Comparison of ENCODE assay signal across 30 mouse cellular contexts in genomic region chr1:92050566-92050965, GRCm38 (mm10).
DNase-seq lines count a peak whose midpoint lies in the region; ATAC-seq and TF ChIP-seq lines count a peak whose summit lies in the region.
"Had no signal": no experiment of that assay in that cellular context is flagged by ENCODE, and none has a peak within 500 bp of the region (broad histone marks: within the 10 kb centered on the region; RNA-seq: fewer than 3 reads in every experiment).

No protein-coding gene starts in this region.

- no peak for TF ChIP-seq CTCF in gastrocnemius, adult 2 months (IDR thresholded peaks at IDR 0.05)

- H3K4me2 ChIP-seq in midbrain, embryonic 13.5 days (replicated peaks), result no peak overlapping the region
- H3K4me2 ChIP-seq: embryonic facial prominence, embryonic 15.5 days; forebrain, embryonic 12.5 days; heart, embryonic 15.5 days; limb, embryonic 15.5 days; liver, embryonic 13.5 days had no signal

- H3K4me3 ChIP-seq in gastrocnemius, adult 2 months, result no peak overlapping the region
- no peak overlapping the region for H3K4me3 ChIP-seq in midbrain, embryonic 13.5 days (replicated peaks)
- no peak overlapping the region for H3K4me3 ChIP-seq in midbrain, embryonic 10.5 days
- H3K4me3 ChIP-seq: embryonic facial prominence, embryonic 15.5 days; forebrain, embryonic 12.5 days; heart, embryonic 15.5 days; limb, embryonic 10.5 days; limb, embryonic 15.5 days; liver, embryonic 13.5 days had no signal

- H3K27ac ChIP-seq in gastrocnemius, adult 2 months, result peak overlapping the region; percentile 59
- H3K27ac ChIP-seq in midbrain, embryonic 13.5 days, result 0 out of 2 replicates have a peak overlapping the region, but pooled peaks have one; percentile 3
- no peak overlapping the region for H3K27ac ChIP-seq in midbrain, embryonic 10.5 days (replicated peaks)
- H3K27ac ChIP-seq: embryonic facial prominence, embryonic 15.5 days; forebrain, embryonic 12.5 days; heart, embryonic 15.5 days; limb, embryonic 10.5 days; limb, embryonic 15.5 days; liver, embryonic 13.5 days; macrophage had no signal

- H3K4me1 ChIP-seq in midbrain, embryonic 13.5 days (replicated peaks), result peaks cover 20% of the 10 kb centered on the region
- H3K4me1 ChIP-seq in midbrain, embryonic 10.5 days, result peaks cover 30% of the 10 kb centered on the region
- H3K4me1 ChIP-seq: limb, embryonic 15.5 days had no signal

- no peak overlapping the region for H3K9ac ChIP-seq in midbrain, embryonic 13.5 days (replicated peaks)
- H3K9ac ChIP-seq: embryonic facial prominence, embryonic 15.5 days; forebrain, embryonic 12.5 days; forebrain, postnatal 0 days; heart, embryonic 15.5 days; limb, embryonic 15.5 days; liver, embryonic 13.5 days had no signal

- H3K36me3 ChIP-seq in midbrain, embryonic 13.5 days, result no peaks in the 10 kb centered on the region
- 0 out of 2 replicates have a peak, but pooled peaks cover 3% of the 10 kb centered on the region for H3K36me3 ChIP-seq in midbrain, embryonic 10.5 days
- H3K36me3 ChIP-seq: embryonic facial prominence, embryonic 15.5 days; forebrain, embryonic 12.5 days; heart, embryonic 15.5 days; limb, embryonic 10.5 days; limb, embryonic 15.5 days; liver, embryonic 13.5 days had no signal

- no peak for ATAC-seq in midbrain, embryonic 13.5 days
- ATAC-seq: forebrain, postnatal 0 days; hindbrain, embryonic 16.5 days; lung, postnatal 0 days had no signal

- H3K27me3 ChIP-seq in midbrain, embryonic 13.5 days, result no peaks in the 10 kb centered on the region
- H3K27me3 ChIP-seq in midbrain, embryonic 10.5 days (ENCODE audit: low read depth, poor library complexity, severe bottlenecking), result no peaks in the 10 kb centered on the region
- H3K27me3 ChIP-seq: CH12.LX; embryonic facial prominence, embryonic 15.5 days; forebrain, embryonic 12.5 days; heart, embryonic 15.5 days; limb, embryonic 15.5 days; liver, embryonic 13.5 days had no signal

- WGBS in midbrain, embryonic 13.5 days, result 20% methylated on average over 3 of the region's 3 CpGs
- WGBS in midbrain, embryonic 10.5 days, result 25% methylated on average over 3 of the region's 3 CpGs

- peak; percentile 24 for DNase-seq in gastrocnemius, adult 2 months
- no peak for DNase-seq in gastrocnemius, postnatal 4 days (ENCODE audit: low spot score in 2 of 2)
- no peak for DNase-seq in midbrain, embryonic 10.5 days (ENCODE audit: low spot score)
- peak; percentile 33 for DNase-seq in embryo, embryonic 9.5 days (ENCODE audit: extremely low spot score)
- no peak for DNase-seq in cerebellum, adult 11 months
- DNase-seq in heart, postnatal 14 days, result no peak
- no peak for DNase-seq in cerebellum, postnatal 25 days
- DNase-seq: adrenal gland, adult 8-10 months; cerebellum, adult 11-12 months; cerebellum, postnatal 14 days; forebrain, postnatal 0 days; gastrocnemius, postnatal 10 days; heart, postnatal 36 days; kidney, adult 2 months; kidney, postnatal 10 days; layer of hippocampus, postnatal 36 days; liver, embryonic 13.5 days; lung, adult 18-20 months; thymus, adult 2 months; thymus, postnatal 36 days had no signal

- intact Hi-C loops in gastrocnemius, adult 2 months (cut with DNase I), result loop anchor here (5.0 kb wide), 1 partner anchor 37 kb away; no protein-coding TSS in a partner anchor
- intact Hi-C loops in heart, postnatal 14 days (cut with DNase I), result no loop called here

- no peaks in the 10 kb centered on the region for H3K9me3 ChIP-seq in midbrain, embryonic 13.5 days
- H3K9me3 ChIP-seq in midbrain, embryonic 10.5 days (replicated peaks), result no peaks in the 10 kb centered on the region
- H3K9me3 ChIP-seq: embryonic facial prominence, embryonic 15.5 days; forebrain, embryonic 12.5 days; heart, embryonic 15.5 days; limb, embryonic 10.5 days; limb, embryonic 15.5 days; liver, embryonic 13.5 days had no signal

Comparison
In these comparisons a context has a peak if more than half of its experiments do, and no peak if none do; other contexts are left out.
1. DNase-seq: peak in gastrocnemius, adult 2 months (single experiment) and embryo, embryonic 9.5 days (single experiment); none in gastrocnemius, postnatal 4 days (0 of 2), midbrain, embryonic 10.5 days (single experiment), cerebellum, adult 11 months (single experiment), heart, postnatal 14 days (0 of 2) and cerebellum, postnatal 25 days (0 of 2).